Mouse (Mus musculus) cortical plate, adult 2 months (tissue): ENCODE measurements around the gene Tmem251.
A peak's percentile ranks its signal among the peaks of the same experiment; 100 is the strongest.

Source experiments
- CTCF ChIP-seq: fragments of 200-500 bp; IDR thresholded peaks from 2 replicates; pipeline ENCODE4 v1.5.1; 2011; ENCODE audit warnings: mild to moderate bottlenecking, control low read depth, low read length; ENCODE audit not compliant: insufficient read depth; ENCODE audit errors: extremely low read depth
- POLR2A ChIP-seq: fragments of 200-500 bp; IDR thresholded peaks from 2 replicates; pipeline ENCODE4 v1.6.1; 2011; ENCODE audit warnings: mild to moderate bottlenecking, low read length, control low read depth; ENCODE audit not compliant: insufficient read depth; ENCODE audit errors: extremely low read depth

DNA sequence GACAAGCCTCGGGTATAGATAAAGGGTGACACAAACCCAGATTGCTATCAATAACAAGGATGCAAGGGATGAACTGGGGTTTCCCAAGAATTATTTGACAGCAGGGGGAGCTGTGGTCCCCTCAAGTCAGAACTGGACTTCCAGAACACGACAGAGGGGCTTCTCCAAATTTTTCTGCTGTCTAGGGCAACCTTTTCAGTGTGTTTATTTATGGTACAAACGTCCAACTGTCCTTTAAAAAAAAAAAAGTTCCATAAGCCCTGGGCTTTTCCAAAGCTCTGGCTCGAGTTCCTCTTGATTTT lies 40.5 kb upstream of the Tmem251 start:
- TF ChIP-seq CTCF = peak; percentile 30; the same call in 1 of the 2 replicates
- no peak for TF ChIP-seq POLR2A
